Mouse (Mus musculus): Measurements from ENCODE around the gene Nkx2-3. TPM values are rescaled to one million over a fixed set of nuclear protein-coding genes. Genes with fewer than 3 reads are reported as not detected.

Gene Nkx2-3
- polyA plus RNA-seq, 1 experiment from 2014 or later, result 2.4 TPM

DNA sequence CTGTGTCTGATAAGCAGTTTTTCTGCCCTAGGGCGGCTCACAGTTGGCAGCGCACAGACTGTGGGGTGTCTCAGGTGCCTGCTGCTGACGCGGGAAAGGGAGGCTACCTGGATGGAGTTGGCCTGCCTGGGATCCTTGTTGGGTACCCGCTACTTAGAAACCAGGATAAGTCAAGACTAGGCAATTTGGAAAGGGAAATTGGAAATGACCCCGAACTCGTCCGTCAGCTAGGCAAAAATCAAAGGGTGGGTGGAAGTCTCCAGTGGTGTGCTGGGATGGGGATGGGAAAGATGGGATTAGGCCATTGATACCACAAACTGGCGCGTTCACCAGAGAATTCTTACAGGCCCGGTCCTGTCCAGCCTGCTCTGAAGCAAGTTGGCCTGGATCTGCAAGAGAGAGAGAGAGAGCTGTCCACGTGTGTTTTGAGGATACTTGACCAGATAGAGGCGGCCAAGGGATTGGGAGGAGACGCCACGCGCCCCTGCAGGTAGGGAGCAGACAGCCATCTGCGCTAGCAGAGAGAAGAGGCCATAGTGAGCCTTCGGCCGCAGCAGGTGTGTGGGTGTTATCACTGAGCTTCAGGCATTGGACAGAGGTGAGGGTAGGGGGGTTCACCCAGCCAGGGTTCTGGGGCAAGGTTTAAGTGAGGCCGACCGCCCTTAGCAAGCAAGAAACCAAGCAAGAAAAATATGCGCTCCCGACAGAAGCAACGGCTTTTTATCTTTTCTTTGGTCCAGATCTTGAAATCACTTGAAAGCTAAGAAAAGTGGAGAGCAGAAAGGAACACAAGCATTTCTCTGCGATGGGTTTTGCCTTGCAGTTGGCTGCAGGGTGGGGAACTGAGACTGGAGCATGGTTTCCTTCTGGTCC lies 2.4 kb upstream of the Nkx2-3 start:
- H3K4me1 ChIP-seq (ENCODE audit: control insufficient read depth, insufficient read depth, low read length), result no peaks in the 10 kb centered on the region
- 2% methylated on average over 25 of the region's 25 CpGs for WGBS
- H3K4me2 ChIP-seq (ENCODE audit: low read depth, low read length), result no peak overlapping the region
- no peak for ATAC-seq (ENCODE audit: low read depth)
- H3K36me3 ChIP-seq (ENCODE audit: control insufficient read depth, insufficient read depth, low read length), result no peaks in the 10 kb centered on the region
- DNase-seq (ENCODE audit: low spot score), result no peak
- H3K4me3 ChIP-seq (ENCODE audit: low read depth, low read length), result peak overlapping the region; percentile 15
- H3K9me3 ChIP-seq (ENCODE audit: control insufficient read depth, low read length), result no peaks in the 10 kb centered on the region
- no peak overlapping the region for H3K27ac ChIP-seq (replicated peaks; ENCODE audit: low read depth, low read length)
- no peak overlapping the region for H3K9ac ChIP-seq (ENCODE audit: low read depth, low read length)
- H3K27me3 ChIP-seq (replicated peaks; ENCODE audit: control insufficient read depth, insufficient read depth, low read length), result peaks cover 88% of the 10 kb centered on the region

DNA sequence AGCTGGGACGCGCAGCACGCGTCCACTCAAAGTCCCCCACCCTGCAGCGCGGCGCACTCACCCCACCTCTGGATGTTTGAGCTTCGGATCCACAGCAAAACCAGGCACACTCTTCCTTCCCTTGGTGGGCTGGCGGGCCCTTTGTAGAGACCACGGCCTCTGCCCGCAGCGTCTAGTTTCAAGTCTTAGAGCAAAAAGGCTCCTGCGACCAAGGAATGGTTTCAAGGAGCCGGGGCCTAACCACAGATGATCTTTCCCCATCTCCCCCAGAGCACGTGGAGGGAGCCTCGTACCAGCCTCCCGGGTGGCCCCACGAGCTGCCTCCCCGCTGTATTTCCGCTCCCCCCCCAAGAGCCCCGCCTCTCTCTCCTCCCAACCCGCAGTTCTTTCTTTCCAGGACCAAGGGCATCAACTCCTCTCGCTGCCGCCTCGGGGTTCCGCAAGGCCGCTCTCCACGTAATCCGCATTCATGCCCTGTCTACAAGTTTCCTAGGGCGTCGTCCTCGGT lies 1.7 kb upstream of the Nkx2-3 start:
- no peaks in the 10 kb centered on the region for H3K36me3 ChIP-seq (ENCODE audit: control insufficient read depth, insufficient read depth, low read length)
- peaks cover 88% of the 10 kb centered on the region for H3K27me3 ChIP-seq (replicated peaks; ENCODE audit: control insufficient read depth, insufficient read depth, low read length)
- no peak overlapping the region for H3K9ac ChIP-seq (ENCODE audit: low read depth, low read length)
- H3K4me2 ChIP-seq (ENCODE audit: low read depth, low read length), result peak overlapping the region; percentile 24; the same call in 1 of the 2 replicates
- no peak for DNase-seq (ENCODE audit: low spot score)
- ATAC-seq (ENCODE audit: low read depth), result no peak
- peak overlapping the region; percentile 15 for H3K4me3 ChIP-seq (ENCODE audit: low read depth, low read length)
- H3K4me1 ChIP-seq (ENCODE audit: control insufficient read depth, insufficient read depth, low read length), result no peaks in the 10 kb centered on the region
- H3K27ac ChIP-seq (replicated peaks; ENCODE audit: low read depth, low read length), result no peak overlapping the region
- H3K9me3 ChIP-seq (ENCODE audit: control insufficient read depth, low read length), result no peaks in the 10 kb centered on the region
- 1% methylated on average over 25 of the region's 32 CpGs for WGBS

DNA sequence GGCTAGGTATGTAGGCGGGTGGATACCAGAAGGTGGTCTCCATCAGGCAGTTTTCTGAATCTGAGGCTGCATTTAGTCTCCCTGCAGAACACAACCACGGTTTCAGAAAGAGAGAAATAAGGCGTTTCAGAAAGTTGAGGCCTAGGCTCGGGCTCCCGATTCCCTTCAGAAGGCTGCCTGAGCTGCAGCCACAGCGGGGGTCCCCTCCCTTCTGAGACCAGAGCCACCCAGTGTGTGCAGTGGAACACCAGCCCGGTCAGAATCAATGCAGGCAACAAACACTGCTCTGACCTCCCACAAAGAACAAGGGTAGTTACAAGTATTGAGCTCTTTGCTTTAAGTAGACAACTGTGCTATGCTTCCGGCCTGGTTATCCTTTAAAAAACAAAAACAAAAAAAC lies 1.0 kb upstream of the Nkx2-3 start:
- Histone ChIP-seq H3K4me1 (ENCODE audit: control insufficient read depth, insufficient read depth, low read length) (no peaks in the 10 kb centered on the region), H3K27ac (replicated peaks; ENCODE audit: low read depth, low read length) (no peak overlapping the region), H3K27me3 (replicated peaks; ENCODE audit: control insufficient read depth, insufficient read depth, low read length) (peaks cover 88% of the 10 kb centered on the region), H3K9me3 (ENCODE audit: control insufficient read depth, low read length) (no peaks in the 10 kb centered on the region), H3K9ac (ENCODE audit: low read depth, low read length) (no peak overlapping the region), H3K36me3 (ENCODE audit: control insufficient read depth, insufficient read depth, low read length) (no peaks in the 10 kb centered on the region), H3K4me3 (ENCODE audit: low read depth, low read length) (0 out of 2 replicates have a peak overlapping the region, but pooled peaks have one; percentile 5), H3K4me2 (ENCODE audit: low read depth, low read length) (no peak overlapping the region)
- 16% methylated on average over 8 of the region's 8 CpGs for WGBS
- DNase-seq (ENCODE audit: low spot score) (no peak), ATAC-seq (ENCODE audit: low read depth) (no peak)

DNA sequence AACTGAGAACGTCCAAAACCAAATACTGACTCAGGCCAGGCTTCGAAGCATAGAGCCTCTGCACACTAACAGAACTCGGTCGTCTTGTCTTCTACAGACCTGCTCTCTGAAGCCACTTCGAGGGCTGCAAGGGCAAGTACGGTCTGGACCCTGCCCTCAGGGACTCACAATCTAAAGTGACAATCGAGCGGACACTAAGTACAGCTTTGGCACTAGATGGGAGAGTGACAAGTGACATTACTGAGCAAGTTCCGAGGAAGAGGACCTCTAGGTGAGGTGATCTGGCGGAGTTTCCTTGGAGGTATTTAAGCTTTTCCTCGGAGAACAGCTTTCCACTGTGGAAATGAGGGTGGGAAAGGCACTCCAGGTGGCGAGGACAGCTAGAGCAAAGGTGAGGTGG lies 564 bp upstream of the Nkx2-3 start:
- H3K27me3 ChIP-seq (replicated peaks; ENCODE audit: control insufficient read depth, insufficient read depth, low read length), result peaks cover 88% of the 10 kb centered on the region
- DNase-seq (ENCODE audit: low spot score), result no peak
- H3K4me3 ChIP-seq (ENCODE audit: low read depth, low read length), result peak overlapping the region; percentile 9; the same call in 1 of the 2 replicates
- H3K4me2 ChIP-seq (ENCODE audit: low read depth, low read length), result no peak overlapping the region
- H3K4me1 ChIP-seq (ENCODE audit: control insufficient read depth, insufficient read depth, low read length), result 0 out of 2 replicates have a peak, but pooled peaks cover 3% of the 10 kb centered on the region
- H3K9ac ChIP-seq (ENCODE audit: low read depth, low read length), result no peak overlapping the region
- 11% methylated on average over 12 of the region's 12 CpGs for WGBS
- no peaks in the 10 kb centered on the region for H3K9me3 ChIP-seq (ENCODE audit: control insufficient read depth, low read length)
- ATAC-seq (ENCODE audit: low read depth), result no peak
- no peak overlapping the region for H3K27ac ChIP-seq (replicated peaks; ENCODE audit: low read depth, low read length)
- no peaks in the 10 kb centered on the region for H3K36me3 ChIP-seq (ENCODE audit: control insufficient read depth, insufficient read depth, low read length)

GRCm38 (mm10) chr19:43612501-43612971 lies 411 bp downstream of the Nkx2-3 start:
- WGBS, result 1% methylated on average over 23 of the region's 23 CpGs
- peak overlapping the region; percentile 23; the same call in 1 of the 2 replicates for H3K4me2 ChIP-seq (ENCODE audit: low read depth, low read length)

GRCm38 (mm10) chr19:43613293-43614130 lies 1.4 kb downstream of the Nkx2-3 start:
- DNase-seq (ENCODE audit: low spot score) (no peak), ATAC-seq (ENCODE audit: low read depth) (no peak)
- Histone ChIP-seq H3K9me3 (ENCODE audit: control insufficient read depth, low read length) (no peaks in the 10 kb centered on the region), H3K4me1 (ENCODE audit: control insufficient read depth, insufficient read depth, low read length) (0 out of 2 replicates have a peak, but pooled peaks cover 3% of the 10 kb centered on the region), H3K4me3 (ENCODE audit: low read depth, low read length) (peak overlapping the region; percentile 34; the same call in 1 of the 2 replicates), H3K27me3 (replicated peaks; ENCODE audit: control insufficient read depth, insufficient read depth, low read length) (peaks cover 98% of the 10 kb centered on the region), H3K27ac (replicated peaks; ENCODE audit: low read depth, low read length) (no peak overlapping the region), H3K9ac (ENCODE audit: low read depth, low read length) (no peak overlapping the region), H3K36me3 (ENCODE audit: control insufficient read depth, insufficient read depth, low read length) (no peaks in the 10 kb centered on the region), H3K4me2 (ENCODE audit: low read depth, low read length) (no peak overlapping the region)
- 2% methylated on average over 26 of the region's 26 CpGs for WGBS

More at GRCm38 (mm10) chr19:43612501-43612971, 411 bp downstream of the Nkx2-3 start:
- no peak overlapping the region for H3K9ac ChIP-seq (ENCODE audit: low read depth, low read length)
- 0 out of 2 replicates have a peak, but pooled peaks cover 3% of the 10 kb centered on the region for H3K4me1 ChIP-seq (ENCODE audit: control insufficient read depth, insufficient read depth, low read length)
- H3K4me3 ChIP-seq (ENCODE audit: low read depth, low read length), result peak overlapping the region; percentile 9
- no peaks in the 10 kb centered on the region for H3K36me3 ChIP-seq (ENCODE audit: control insufficient read depth, insufficient read depth, low read length)
- no peaks in the 10 kb centered on the region for H3K9me3 ChIP-seq (ENCODE audit: control insufficient read depth, low read length)
- 0 out of 2 replicates have a peak, but pooled peaks have one; percentile 3 for ATAC-seq (ENCODE audit: low read depth)
- DNase-seq (ENCODE audit: low spot score), result no peak
- no peak overlapping the region for H3K27ac ChIP-seq (replicated peaks; ENCODE audit: low read depth, low read length)
- H3K27me3 ChIP-seq (replicated peaks; ENCODE audit: control insufficient read depth, insufficient read depth, low read length), result peaks cover 88% of the 10 kb centered on the region

- peaks cover 99% of the 10 kb centered on the region for H3K27me3 ChIP-seq (replicated peaks; ENCODE audit: control insufficient read depth, insufficient read depth, low read length)
- DNase-seq (ENCODE audit: low spot score) (no peak), ATAC-seq (ENCODE audit: low read depth) (no peak; the same call in 1 of the 2 replicates)
- no peak overlapping the region for H3K27ac ChIP-seq (replicated peaks; ENCODE audit: low read depth, low read length)
- H3K4me3 ChIP-seq (ENCODE audit: low read depth, low read length), result peak overlapping the region; percentile 34
- under 1% methylated on average over 40 of the region's 92 CpGs for WGBS
- 0 out of 2 replicates have a peak, but pooled peaks cover 3% of the 10 kb centered on the region for H3K4me1 ChIP-seq (ENCODE audit: control insufficient read depth, insufficient read depth, low read length)
- peak overlapping the region; percentile 50 for H3K4me2 ChIP-seq (ENCODE audit: low read depth, low read length)
- H3K36me3 ChIP-seq (ENCODE audit: control insufficient read depth, insufficient read depth, low read length), result no peaks in the 10 kb centered on the region
- H3K9ac ChIP-seq (ENCODE audit: low read depth, low read length), result peak overlapping the region; percentile 48
- H3K9me3 ChIP-seq (ENCODE audit: control insufficient read depth, low read length), result no peaks in the 10 kb centered on the region
Measured at GRCm38 (mm10) chr19:43614341-43615073, 2.4 kb downstream of the Nkx2-3 start.

All from embryonic facial prominence, embryonic 14.5 days (tissue).